Mouse (Mus musculus) hindbrain, embryonic 11.5 days (tissue): ENCODE measurements at regions not wholly inside any gene's neighbourhood (a gene's known extent, or its start where the extent isn't known, plus 50 kb on each side); places are given as distances from the start of the nearest gene placed in this dataset.

Source experiments
- ATAC-seq: fragments of 200-750 bp; cut with Nextera tagmentation; 2 replicates; pipeline ENCODE4 v1.8.0; 2017; ENCODE audit warnings: mild to moderate bottlenecking, moderate TSS enrichment, moderate library complexity; ENCODE audit not compliant: low FRiP score
- DNase-seq: peaks from one replicate; pipeline ENCODE4 v3.0.0-alpha.2; 2015; ENCODE audit warnings: low spot score
- H3K27ac ChIP-seq: fragments of 300-500 bp; sonication (generic); 2 replicates; pipeline ENCODE4 v1.5.1; 2014; ENCODE audit warnings: mild to moderate bottlenecking, low read depth, low read length
- H3K27me3 ChIP-seq: fragments of 300-500 bp; sonication (generic); 2 replicates; pipeline ENCODE4 v1.6.1; 2014; ENCODE audit warnings: mild to moderate bottlenecking, low read length, moderate library complexity, mixed read lengths; ENCODE audit not compliant: control insufficient read depth, insufficient read depth
- H3K36me3 ChIP-seq: fragments of 300-500 bp; sonication (generic); 2 replicates; pipeline ENCODE4 v1.6.1; 2014; ENCODE audit warnings: mild to moderate bottlenecking, low read length, moderate library complexity, mixed read lengths; ENCODE audit not compliant: control insufficient read depth, insufficient read depth
- H3K4me1 ChIP-seq: fragments of 300-500 bp; sonication (generic); replicated peaks from 2 replicates; pipeline ENCODE4 v1.6.1; 2014; ENCODE audit warnings: low read length, mixed read lengths; ENCODE audit not compliant: control insufficient read depth, insufficient read depth
- H3K4me2 ChIP-seq: fragments of 300-500 bp; sonication (generic); replicated peaks from 2 replicates; pipeline ENCODE4 v1.6.1; 2014; ENCODE audit warnings: mild to moderate bottlenecking, low read depth, low read length
- H3K4me3 ChIP-seq: fragments of 300-500 bp; sonication (generic); 2 replicates; pipeline ENCODE4 v1.5.1; 2014; ENCODE audit warnings: low read depth, low read length
- H3K9ac ChIP-seq: fragments of 300-500 bp; sonication (generic); 2 replicates; pipeline ENCODE4 v1.6.1; 2014; ENCODE audit warnings: low read depth, low read length
- H3K9me3 ChIP-seq: fragments of 300-500 bp; sonication (generic); 2 replicates; pipeline ENCODE4 v1.6.1; 2016; ENCODE audit warnings: low read length; ENCODE audit not compliant: control insufficient read depth
- WGBS: fragments of 180-500 bp; shearing (Covaris S2); extraction: QIAGEN DNeasy Blood & Tissue Kit; methylation state at CpG from one replicate; pipeline ENCODE4 v1.1.7; 2014; 5-methylcytosine and 5-hydroxymethylcytosine counted together

DNA sequence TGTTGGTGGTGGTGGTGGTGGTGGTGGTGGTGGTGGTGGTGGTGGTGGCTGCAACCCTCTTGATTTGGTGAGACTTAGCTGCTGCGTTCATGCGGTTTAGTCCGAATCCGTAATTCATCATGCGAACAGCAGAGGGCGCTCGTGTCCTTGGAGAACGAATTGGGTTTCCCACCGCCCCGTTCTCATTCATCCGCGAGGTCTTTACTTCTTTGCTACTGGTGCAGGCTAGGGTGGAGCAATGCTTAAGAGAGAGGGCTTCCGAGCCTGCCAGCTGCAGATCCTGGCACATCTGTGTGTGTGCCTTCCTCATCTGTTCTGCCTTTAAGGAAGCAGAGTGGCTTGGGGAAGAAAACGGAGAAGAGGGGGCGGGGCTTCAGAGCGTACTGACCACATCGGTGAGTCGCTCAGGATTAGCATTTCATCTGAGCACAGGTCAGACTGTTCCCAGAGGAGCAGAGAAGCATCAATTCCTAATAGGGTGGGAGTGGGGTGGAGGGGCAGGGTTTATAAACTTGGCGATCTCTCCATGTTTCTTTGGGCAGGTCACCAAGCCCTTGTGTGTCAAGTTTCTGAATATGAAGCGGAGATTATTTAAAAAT is 111.7 kb upstream of the 1700012A03Rik start:
- H3K4me3 ChIP-seq = peak overlapping the region; percentile 29
- 5% methylated on average over 20 of the region's 20 CpGs for WGBS
- peak overlapping the region; percentile 49 for H3K4me2 ChIP-seq
- H3K4me1 ChIP-seq = peaks cover 5% of the 10 kb centered on the region
- H3K9ac ChIP-seq = 0 out of 2 replicates have a peak overlapping the region, but pooled peaks have one; percentile 8
- H3K27ac ChIP-seq = no peak overlapping the region
- H3K27me3 ChIP-seq = no peaks in the 10 kb centered on the region; the same call in 1 of the 2 replicates
- ATAC-seq (peak; percentile 68), DNase-seq (peak; percentile 94)
- no peaks in the 10 kb centered on the region for H3K9me3 ChIP-seq
- no peaks in the 10 kb centered on the region for H3K36me3 ChIP-seq

- H3K36me3 ChIP-seq = no peaks in the 10 kb centered on the region
- no peak overlapping the region for H3K4me2 ChIP-seq
- WGBS = 77% methylated on average over 12 of the region's 12 CpGs
- no peak for ATAC-seq
- no peak overlapping the region for H3K9ac ChIP-seq
- H3K9me3 ChIP-seq = no peaks in the 10 kb centered on the region
- H3K4me1 ChIP-seq = peaks cover 5% of the 10 kb centered on the region
- H3K4me3 ChIP-seq = no peak overlapping the region
- no peaks in the 10 kb centered on the region; the same call in 1 of the 2 replicates for H3K27me3 ChIP-seq
- H3K27ac ChIP-seq = no peak overlapping the region
- DNase-seq = no peak
Measured at GRCm38 (mm10) chr6:31937146-31937545, 112.9 kb upstream of the 1700012A03Rik start.

DNA sequence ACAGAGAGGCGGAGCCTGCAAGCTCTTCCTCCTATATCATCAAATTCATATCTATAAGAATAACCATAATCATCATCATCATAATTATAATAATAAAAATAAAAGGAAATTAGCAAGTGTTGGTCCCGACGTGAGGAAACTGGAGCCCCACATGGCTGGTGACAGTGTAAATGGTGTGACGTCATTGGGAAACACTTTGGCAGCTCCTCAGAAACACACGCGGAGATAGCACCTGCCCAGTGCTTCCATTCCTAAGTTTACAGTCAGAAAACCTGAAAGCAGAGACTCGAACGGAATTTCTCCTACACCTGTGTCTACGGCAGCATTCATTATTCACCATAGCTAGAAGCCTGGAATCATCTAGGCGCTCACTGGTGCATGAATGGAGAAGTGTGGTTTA is 115.2 kb upstream of the 1700012A03Rik start:
- Histone ChIP-seq H3K27ac (no peak overlapping the region), H3K4me3 (no peak overlapping the region), H3K4me2 (no peak overlapping the region), H3K9ac (no peak overlapping the region), H3K36me3 (no peaks in the 10 kb centered on the region), H3K9me3 (no peaks in the 10 kb centered on the region), H3K27me3 (no peaks in the 10 kb centered on the region), H3K4me1 (peaks cover 5% of the 10 kb centered on the region)
- WGBS = 91% methylated on average over 10 of the region's 10 CpGs
- ATAC-seq = no peak
- no peak for DNase-seq

DNA sequence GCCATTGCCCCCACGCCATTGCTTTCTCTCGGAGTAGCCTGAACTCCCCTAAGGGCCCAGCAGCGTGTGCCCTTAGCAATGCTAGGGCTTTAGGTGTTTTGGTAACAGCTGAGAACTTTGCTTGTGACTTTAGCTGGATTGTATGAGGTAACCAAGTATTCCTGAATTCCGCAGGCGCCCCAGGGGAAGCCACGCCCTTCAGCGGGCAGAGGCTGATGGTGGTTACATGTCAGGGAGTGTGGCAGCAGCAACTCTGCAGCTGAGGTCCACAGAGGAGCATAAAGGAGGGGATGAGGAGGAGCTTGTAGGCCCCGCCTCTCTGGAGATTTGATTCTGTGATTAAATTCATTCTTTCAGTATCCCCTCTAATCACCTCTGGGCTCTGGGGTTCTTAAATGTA is 116.1 kb upstream of the 1700012A03Rik start:
- no peak overlapping the region for H3K4me3 ChIP-seq
- 74% methylated on average over 8 of the region's 8 CpGs for WGBS
- H3K27me3 ChIP-seq = no peaks in the 10 kb centered on the region
- H3K4me1 ChIP-seq = peaks cover 5% of the 10 kb centered on the region
- H3K9ac ChIP-seq = no peak overlapping the region
- H3K27ac ChIP-seq = 0 out of 2 replicates have a peak overlapping the region, but pooled peaks have one; percentile 9
- H3K4me2 ChIP-seq = no peak overlapping the region
- no peak for DNase-seq
- no peak for ATAC-seq
- no peaks in the 10 kb centered on the region for H3K9me3 ChIP-seq
- H3K36me3 ChIP-seq = no peaks in the 10 kb centered on the region

DNA sequence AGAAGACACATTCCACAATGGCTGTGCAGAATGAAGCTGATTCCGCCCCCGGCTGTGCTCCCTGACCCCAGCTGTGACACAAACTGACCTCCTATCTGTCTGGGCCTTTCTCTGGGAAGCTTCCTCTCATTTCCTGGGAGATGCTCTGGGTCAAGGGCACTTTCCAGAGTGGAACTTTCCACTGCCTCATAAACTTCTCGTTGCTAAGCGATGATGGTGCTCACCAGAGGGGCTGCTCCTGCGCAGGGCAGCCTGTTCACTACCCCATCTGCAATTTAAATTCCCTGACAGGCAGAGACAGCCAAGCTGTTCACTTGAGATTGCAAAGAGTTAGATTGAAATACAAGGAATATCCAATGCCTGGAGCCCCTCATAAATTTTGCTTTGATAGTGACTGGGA is 116.7 kb upstream of the 1700012A03Rik start:
- 0 out of 2 replicates have a peak, but pooled peaks have one; percentile 44 for ATAC-seq

DNA sequence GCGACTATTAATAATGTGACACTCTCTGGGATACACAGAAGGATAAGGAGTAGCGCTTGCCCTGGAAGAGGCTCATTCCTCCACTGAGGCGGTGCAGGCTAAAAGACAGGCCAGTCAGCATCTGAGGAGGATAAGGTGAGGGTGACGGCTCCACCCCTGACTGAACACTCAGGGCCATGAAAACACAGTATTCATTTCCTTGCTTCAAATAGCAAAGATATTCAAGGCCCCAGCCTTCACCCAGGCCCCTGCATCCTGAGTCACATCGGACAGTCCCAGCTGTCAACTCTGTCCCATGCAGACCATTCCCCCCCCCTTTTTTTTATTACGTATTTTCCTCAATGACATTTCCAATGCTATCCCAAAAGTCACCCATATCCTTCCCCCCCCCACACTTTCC is 118.9 kb upstream of the 1700012A03Rik start:
- ATAC-seq (no peak), DNase-seq (no peak)
- H3K9me3 ChIP-seq = no peaks in the 10 kb centered on the region
- H3K27me3 ChIP-seq = no peaks in the 10 kb centered on the region
- H3K4me1 ChIP-seq = peaks cover 5% of the 10 kb centered on the region
- H3K4me3 ChIP-seq = no peak overlapping the region
- H3K4me2 ChIP-seq = no peak overlapping the region
- no peak overlapping the region for H3K27ac ChIP-seq
- no peaks in the 10 kb centered on the region for H3K36me3 ChIP-seq
- H3K9ac ChIP-seq = no peak overlapping the region
- 89% methylated on average over 6 of the region's 6 CpGs for WGBS

More for the DNA sequence above, 116.7 kb upstream of the 1700012A03Rik start:
- peak; percentile 29 for DNase-seq
- peaks cover 5% of the 10 kb centered on the region for H3K4me1 ChIP-seq
- no peaks in the 10 kb centered on the region for H3K27me3 ChIP-seq
- H3K36me3 ChIP-seq = no peaks in the 10 kb centered on the region
- H3K9ac ChIP-seq = no peak overlapping the region
- 0 out of 2 replicates have a peak overlapping the region, but pooled peaks have one; percentile 9 for H3K27ac ChIP-seq
- H3K4me3 ChIP-seq = no peak overlapping the region
- WGBS = 27% methylated on average over 5 of the region's 5 CpGs
- no peaks in the 10 kb centered on the region for H3K9me3 ChIP-seq
- H3K4me2 ChIP-seq = no peak overlapping the region

DNA sequence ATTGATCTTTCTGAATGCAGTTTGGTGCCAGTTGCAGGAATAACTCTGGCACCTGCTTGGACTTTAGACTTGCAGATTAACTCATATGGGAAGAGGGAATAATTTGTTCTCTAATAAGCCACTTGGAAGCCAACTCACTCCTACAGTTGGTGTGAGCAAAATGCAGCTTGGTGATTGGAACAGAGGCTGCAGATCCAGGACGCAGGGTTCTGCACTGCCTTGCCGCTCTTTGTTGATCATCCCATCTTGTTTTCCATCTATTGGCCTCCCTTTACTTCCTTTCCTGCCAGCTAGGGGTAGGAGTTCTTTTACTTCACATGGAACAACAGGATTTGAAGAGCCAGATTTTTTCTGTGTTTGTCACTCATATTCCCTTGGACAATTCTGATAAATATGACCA is 120.9 kb upstream of the 1700012A03Rik start:
- Histone ChIP-seq H3K27ac (no peak overlapping the region), H3K4me3 (no peak overlapping the region), H3K9ac (no peak overlapping the region), H3K9me3 (no peaks in the 10 kb centered on the region), H3K36me3 (no peaks in the 10 kb centered on the region), H3K4me2 (no peak overlapping the region), H3K27me3 (no peaks in the 10 kb centered on the region), H3K4me1 (peaks cover 5% of the 10 kb centered on the region)
- no peak for DNase-seq
- 94% methylated on average over 2 of the region's 2 CpGs for WGBS
- ATAC-seq = no peak

DNA sequence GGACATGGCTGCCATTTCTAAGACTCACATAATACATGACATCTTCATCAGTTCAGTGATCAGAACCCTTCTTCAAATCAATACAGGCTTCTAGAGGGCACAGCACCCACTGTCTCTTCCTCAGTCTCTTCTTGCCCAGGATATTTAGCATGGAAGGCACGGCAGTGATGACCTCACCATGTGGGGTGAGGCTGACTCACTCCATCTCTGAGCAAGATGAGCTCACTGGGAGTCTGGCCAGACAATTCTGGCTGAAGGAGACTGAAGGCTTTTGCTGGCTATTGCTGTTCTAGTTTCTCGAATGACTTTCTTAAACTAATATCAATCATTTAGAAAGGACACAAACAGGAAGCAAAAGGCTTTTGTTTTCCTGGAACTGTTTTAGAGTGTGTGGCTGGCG is 122.9 kb upstream of the 1700012A03Rik start:
- Histone ChIP-seq H3K27ac (no peak overlapping the region), H3K9ac (no peak overlapping the region), H3K4me1 (no peaks in the 10 kb centered on the region), H3K27me3 (no peaks in the 10 kb centered on the region), H3K4me3 (no peak overlapping the region), H3K36me3 (no peaks in the 10 kb centered on the region), H3K9me3 (no peaks in the 10 kb centered on the region), H3K4me2 (no peak overlapping the region)
- DNase-seq = no peak
- 81% methylated on average over 3 of the region's 3 CpGs for WGBS
- no peak for ATAC-seq

GRCm38 (mm10) chr6:31924669-31925046 is 125.4 kb upstream of the 1700012A03Rik start:
- Histone ChIP-seq H3K4me3 (no peak overlapping the region), H3K36me3 (no peaks in the 10 kb centered on the region), H3K4me1 (no peaks in the 10 kb centered on the region), H3K4me2 (no peak overlapping the region), H3K9ac (no peak overlapping the region), H3K27ac (no peak overlapping the region), H3K27me3 (no peaks in the 10 kb centered on the region), H3K9me3 (no peaks in the 10 kb centered on the region)
- WGBS = 80% methylated on average over 2 of the region's 2 CpGs
- no peak for ATAC-seq
- no peak for DNase-seq
